Mouse (Mus musculus) retina, postnatal 1 day (tissue): Measurements from ENCODE around the gene Ctcf.
"Not testable (repeated sequence)": the region's sequence is repeated elsewhere in the genome, so short reads cannot be mapped to it uniquely, and the experiment has no call there.

Source experiments
- DNase-seq: peaks from one replicate; pipeline ENCODE4 v3.0.0-alpha.2; 2012

Gene Ctcf

GRCm38 (mm10) chr8:105636018-105636962 is at the start of gene Ctcf:
Gene Ctcf, plus strand, starts transcription at chr8:105636568.
- peak; percentile 97 for DNase-seq

- DNase-seq: no peak
Observed at GRCm38 (mm10) chr8:105592431-105592830, 43.9 kb upstream of the Ctcf start.

- peak; percentile 12 for DNase-seq
Observed at GRCm38 (mm10) chr8:105593859-105594258, 42.5 kb upstream of the Ctcf start.

- DNase-seq: no peak
Observed at GRCm38 (mm10) chr8:105594451-105595242, 41.7 kb upstream of the Ctcf start.

DNA sequence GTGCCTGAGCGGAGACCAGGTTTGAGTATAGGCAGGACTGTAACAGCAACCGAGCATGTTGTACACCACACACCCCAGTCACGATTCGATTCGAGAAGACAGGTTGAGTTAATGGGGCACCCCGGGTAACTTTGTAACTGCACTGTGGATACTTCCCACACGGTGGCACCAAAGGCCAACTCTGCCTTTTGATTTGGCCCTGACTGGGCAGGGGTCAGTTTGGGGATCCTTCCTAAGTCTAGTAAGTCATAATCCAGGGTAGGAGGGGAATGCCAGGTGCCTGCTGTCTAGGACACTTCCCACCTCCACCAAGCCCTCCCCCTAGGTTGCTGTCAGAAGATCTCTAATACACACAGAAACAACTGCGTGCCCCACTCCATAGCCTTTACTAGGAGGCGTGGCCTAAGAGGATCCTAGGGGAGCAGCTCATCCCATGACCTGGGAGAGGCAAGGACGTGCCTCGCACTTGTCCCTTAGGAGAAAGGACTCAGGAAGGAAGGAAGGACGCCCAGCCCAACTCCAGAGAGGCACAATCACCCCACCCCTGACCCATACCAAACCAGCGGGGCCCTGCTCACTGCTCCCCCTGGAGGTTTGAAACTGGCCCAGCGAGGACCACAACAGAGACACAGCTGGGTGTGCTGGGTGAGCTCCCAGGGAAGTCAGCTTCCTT is 39.9 kb upstream of the Ctcf start:
- peak; percentile 74 for DNase-seq

DNA sequence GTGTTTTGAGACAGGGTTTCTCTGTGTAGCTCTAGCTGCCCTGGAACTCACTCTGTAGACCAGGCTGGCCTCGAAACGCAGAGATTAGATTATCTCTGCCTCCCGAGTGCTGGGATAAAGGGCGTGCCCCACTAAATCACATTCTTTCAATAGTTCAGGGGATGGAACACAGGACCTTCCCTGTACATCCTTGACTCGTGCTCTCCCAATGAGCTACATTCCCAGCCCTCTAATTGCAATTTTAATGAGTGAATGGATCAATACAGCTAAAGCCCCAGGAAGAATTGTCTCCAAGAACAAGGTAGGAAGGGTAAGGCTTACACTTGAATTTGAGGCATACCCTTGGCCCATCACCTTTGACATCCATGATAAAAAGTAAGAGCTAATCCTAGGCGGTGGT is 37.6 kb upstream of the Ctcf start:
- DNase-seq: no peak

DNA sequence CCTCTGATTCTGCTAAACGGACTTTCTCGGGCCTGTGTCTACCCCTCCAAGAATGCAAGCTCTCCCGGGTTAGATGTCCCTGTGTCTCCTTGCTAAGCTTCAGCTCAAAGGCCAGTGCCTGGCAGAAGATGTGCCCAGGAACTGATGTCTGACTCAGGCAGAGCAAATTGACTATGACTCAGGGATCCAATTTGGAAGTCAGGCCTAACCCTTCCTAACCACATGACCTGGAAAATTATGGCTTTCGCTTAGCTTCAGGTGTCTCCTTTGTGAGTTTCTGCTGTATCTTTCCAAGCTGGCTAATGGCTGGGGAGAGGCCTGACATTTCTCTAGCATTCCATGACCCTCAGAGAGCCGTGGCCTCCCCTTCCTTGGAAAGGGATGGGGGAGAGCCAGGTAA is 35.1 kb upstream of the Ctcf start:
- no peak for DNase-seq

DNA sequence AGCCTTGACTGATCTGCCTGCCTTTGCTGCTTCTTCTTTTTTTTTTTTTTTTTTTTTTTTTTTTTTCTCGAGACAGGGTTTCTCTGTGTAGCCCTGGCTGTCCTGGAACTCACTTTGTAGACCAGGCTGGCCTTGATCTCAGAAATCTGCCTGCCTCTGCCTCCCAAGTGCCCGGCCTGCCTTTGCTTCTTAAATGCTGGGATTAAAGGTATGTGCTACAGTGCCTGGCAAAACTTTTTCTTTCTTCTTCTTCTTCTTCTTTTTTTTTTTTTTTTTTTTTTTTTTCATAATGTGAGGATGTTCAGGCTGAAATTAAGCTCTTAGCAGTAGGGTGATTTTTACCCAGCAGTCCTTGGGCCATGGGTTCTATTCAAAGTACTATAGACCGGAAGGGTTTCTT is 33.8 kb upstream of the Ctcf start:
- not testable (repeated sequence) for DNase-seq

GRCm38 (mm10) chr8:105604804-105605381 is 31.5 kb upstream of the Ctcf start, which contains the start of gene Ripor1:
Gene Ripor1, plus strand, starts transcription at chr8:105605255.
- DNase-seq: peak; percentile 89

GRCm38 (mm10) chr8:105605491-105606188 is 30.7 kb upstream of the Ctcf start:
- peak; percentile 65 for DNase-seq

DNA sequence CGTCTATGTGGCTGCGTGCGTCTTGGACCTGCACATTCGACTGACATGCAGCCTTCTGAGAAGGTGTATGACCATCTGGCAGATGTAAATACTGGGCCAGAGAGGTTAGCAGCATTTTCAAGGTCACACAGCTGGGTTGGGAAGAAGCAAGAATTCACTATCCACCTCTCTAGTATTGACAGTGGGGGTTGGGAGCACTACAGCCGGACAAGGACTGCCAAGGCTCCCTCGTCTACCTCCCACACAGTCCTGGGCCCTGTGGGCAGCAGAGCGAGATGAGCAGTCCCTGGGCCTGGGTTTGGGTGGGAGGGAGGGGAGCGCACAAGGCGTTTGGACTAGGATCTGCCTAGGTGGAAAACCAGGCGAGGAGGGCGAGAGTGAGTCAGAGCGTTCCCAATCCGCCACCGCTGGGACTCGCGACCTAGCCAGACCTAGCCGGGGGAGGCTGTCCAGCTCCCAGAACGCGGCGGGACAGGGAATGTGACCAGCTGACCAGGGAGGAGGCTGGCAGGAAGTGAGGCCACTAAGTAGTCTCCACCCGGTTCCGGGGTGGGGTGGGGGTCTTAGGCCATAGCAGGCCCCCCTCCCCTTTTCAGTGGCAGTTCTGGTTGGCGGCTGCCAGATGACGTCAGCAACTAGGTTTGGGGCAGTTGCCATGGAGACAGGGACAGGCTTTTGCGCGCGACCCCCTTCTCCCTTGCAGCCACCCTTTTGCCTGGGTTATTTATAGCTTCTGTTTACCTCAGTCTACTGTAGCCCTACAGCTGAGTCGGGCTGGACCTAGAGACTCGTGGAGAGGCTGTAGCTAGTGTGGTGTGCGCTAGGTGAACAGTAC is 30.0 kb upstream of the Ctcf start:
- DNase-seq: peak; percentile 90

DNA sequence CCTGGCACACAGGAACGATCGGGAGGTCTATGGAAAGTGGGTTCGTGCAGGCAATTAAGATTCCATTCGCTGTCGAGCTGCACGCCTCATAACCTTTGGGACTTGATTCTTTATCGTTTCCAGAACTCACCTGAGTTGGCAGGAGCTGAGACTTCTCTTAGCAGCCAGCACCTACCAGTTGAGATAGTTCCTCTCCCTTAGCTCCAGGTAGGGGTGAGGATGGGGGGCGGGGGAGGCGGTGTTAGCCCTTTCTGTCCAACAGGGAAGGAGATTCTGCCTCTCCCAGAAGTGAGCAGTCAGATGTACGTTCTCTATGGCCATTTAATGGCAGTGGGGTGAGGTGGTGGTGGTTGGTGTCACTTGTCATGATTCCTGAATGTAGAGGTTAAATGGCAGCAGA is 29.3 kb upstream of the Ctcf start:
- no peak for DNase-seq

DNA sequence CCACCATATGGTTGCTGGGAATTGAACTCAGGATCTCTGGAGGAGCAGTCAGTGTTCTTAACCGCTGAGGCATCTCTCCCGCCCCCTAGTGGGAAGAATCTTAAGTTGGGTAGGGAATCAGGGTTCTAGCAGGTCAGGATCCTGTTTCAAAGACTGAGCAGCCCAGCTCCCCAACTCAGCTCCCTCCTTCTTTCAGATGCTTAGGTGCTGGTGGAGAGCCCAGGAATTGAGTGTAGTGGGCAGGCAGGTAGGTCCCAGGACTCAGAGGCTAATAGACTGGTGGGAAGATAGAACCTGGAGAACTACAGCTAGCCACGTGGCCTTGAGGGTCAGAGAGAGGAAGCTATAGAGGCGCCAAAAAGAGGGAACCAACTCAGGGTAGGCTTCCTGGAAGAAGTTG is 28.7 kb upstream of the Ctcf start:
- peak; percentile 67 for DNase-seq

- DNase-seq: no peak
Observed at GRCm38 (mm10) chr8:105609355-105609754, 27.0 kb upstream of the Ctcf start.

GRCm38 (mm10) chr8:105609771-105610170 is 26.6 kb upstream of the Ctcf start:
- DNase-seq: no peak

DNA sequence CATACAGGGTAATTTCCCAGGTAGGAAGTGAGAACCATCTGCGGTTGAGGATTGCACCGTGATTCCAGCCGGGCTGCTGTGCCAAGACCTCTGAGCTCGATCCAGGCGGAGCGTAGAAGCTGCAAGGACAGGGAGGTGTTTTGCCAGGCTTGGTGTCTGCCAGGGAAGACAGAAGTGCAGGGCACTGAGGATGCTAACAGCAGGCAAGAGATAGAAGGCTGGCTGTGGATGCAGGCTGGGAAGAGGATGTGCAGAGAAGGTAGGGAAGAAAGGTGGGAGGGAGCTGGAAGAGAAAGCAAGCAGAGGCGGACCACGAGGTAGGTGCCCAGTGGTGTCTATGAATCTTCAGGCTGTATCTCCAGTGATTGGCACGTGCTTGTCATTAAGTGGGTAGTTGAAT is 24.5 kb upstream of the Ctcf start:
- DNase-seq: no peak

- no peak for DNase-seq
Observed at GRCm38 (mm10) chr8:105613037-105613436, 23.3 kb upstream of the Ctcf start.

- DNase-seq: peak; percentile 64
Observed at GRCm38 (mm10) chr8:105613830-105614511, 22.4 kb upstream of the Ctcf start.

GRCm38 (mm10) chr8:105615942-105616341 is 20.4 kb upstream of the Ctcf start:
- no peak for DNase-seq

DNA sequence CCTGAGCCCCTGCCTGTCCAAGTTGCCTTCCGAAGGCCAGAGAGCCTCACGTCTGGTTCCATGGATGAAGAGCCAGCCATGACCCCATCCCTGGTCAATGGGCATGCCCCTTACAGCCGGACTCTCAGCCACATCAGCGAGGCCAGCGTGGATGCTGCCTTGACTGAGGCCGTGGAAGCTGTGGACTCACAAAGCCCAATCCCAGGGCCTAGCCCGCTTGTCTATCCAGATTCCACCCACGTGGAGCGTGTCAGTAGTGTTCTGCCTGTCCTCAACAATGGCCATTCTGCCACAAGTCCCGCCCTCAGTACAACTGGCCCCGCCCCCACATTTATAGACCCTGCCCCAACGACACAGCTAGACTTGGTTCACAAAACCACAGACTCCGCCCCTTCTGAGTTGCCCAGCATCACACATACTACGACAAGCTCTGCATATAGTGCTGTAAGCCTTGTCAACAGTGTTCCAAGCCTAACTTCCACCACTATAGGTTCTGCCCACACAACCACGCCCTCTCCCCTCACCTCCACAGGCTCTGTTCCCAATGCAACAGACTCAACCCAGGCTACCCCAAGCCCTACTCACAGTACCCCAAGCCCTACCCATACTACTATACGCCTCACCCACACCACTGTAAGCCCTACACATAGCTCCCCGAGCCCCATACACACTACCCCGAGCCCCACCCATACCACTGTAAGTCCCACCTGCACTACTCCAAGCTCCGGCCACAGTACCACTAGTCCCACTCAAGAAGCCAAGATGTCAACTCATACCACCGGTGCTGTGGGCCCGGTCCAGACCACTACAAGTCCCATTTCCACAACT is 18.7 kb upstream of the Ctcf start:
- DNase-seq: no peak
